Mouse (Mus musculus): ENCODE data around the gene Prkag2. TPM values are rescaled to one million over a fixed set of nuclear protein-coding genes. Genes with fewer than 3 reads are reported as not detected.

Prkag2 gene
- polyA plus RNA-seq (2015; fragmentation: Illumina TruSeq; extraction: RNeasy Lipid Tissue Mini Kit (QIAGEN cat#74804); ENCODE audit: insufficient read depth, low read depth, low replicate concordance), result 12.0 TPM

GRCm38 (mm10) chr5:25100516-25101125 is at the start of gene Prkag2:
TSS of gene Prkag2 (minus strand) at chr5:25100642.

GRCm38 (mm10) chr5:24842274-24843102 is 258.0 kb downstream of the Prkag2 start, which contains the start of gene Rheb:
TSS of gene Rheb (minus strand) at chr5:24842624.

Other genes with a start within 250 kb of the Prkag2 start
- gene Galntl5, start 80.8 kb upstream of the Prkag2 start, polyA plus RNA-seq (2015; fragmentation: Illumina TruSeq; extraction: RNeasy Lipid Tissue Mini Kit (QIAGEN cat#74804); ENCODE audit: insufficient read depth, low read depth, low replicate concordance), result not detected
- gene Galnt11, start 121.3 kb upstream of the Prkag2 start, polyA plus RNA-seq (2015; fragmentation: Illumina TruSeq; extraction: RNeasy Lipid Tissue Mini Kit (QIAGEN cat#74804); ENCODE audit: insufficient read depth, low read depth, low replicate concordance), result 6.3 TPM
- gene E130116L18Rik, start 122.5 kb upstream of the Prkag2 start, polyA plus RNA-seq (2015; fragmentation: Illumina TruSeq; extraction: RNeasy Lipid Tissue Mini Kit (QIAGEN cat#74804); ENCODE audit: insufficient read depth, low read depth, low replicate concordance), result not detected